In genomic region chr6:89361418-89362280, GRCm38 (mm10) we compare ENCODE assay signal across 8 mouse cellular contexts. TPM values are rescaled to one million over a fixed set of nuclear protein-coding genes. Genes with fewer than 3 reads are reported as not detected.
A peak's percentile ranks its signal among the peaks of the same experiment; 100 is the strongest.
DNase-seq lines count a peak whose midpoint lies in the region; ATAC-seq lines count a peak whose summit lies in the region.

No protein-coding gene starts in this region.

- peak overlapping the region; percentile 97 for H3K27ac ChIP-seq in forebrain, embryonic 10.5 days
- peak overlapping the region; percentile 85 for H3K27ac ChIP-seq in hindbrain, embryonic 14.5 days
- no peak overlapping the region for H3K27ac ChIP-seq in liver, embryonic 11.5 days (ENCODE audit: low read depth, low read length)
- 0 out of 2 replicates have a peak overlapping the region, but pooled peaks have one; percentile 63 for H3K27ac ChIP-seq in neural tube, embryonic 11.5 days (ENCODE audit: low read depth, low read length)

- H3K4me1 ChIP-seq in forebrain, embryonic 10.5 days: peaks cover 51% of the 10 kb centered on the region
- peaks cover 35% of the 10 kb centered on the region for H3K4me1 ChIP-seq in hindbrain, embryonic 14.5 days (replicated peaks; ENCODE audit: control insufficient read depth, insufficient read depth, low read length)
- H3K4me1 ChIP-seq in liver, embryonic 11.5 days (replicated peaks; ENCODE audit: control insufficient read depth, insufficient read depth, low read length): peaks cover 31% of the 10 kb centered on the region
- H3K4me1 ChIP-seq in neural tube, embryonic 11.5 days (ENCODE audit: control insufficient read depth, insufficient read depth, low read length): peaks cover 24% of the 10 kb centered on the region

- ATAC-seq in hindbrain, embryonic 14.5 days (ENCODE audit: low FRiP score): peak; percentile 26
- ATAC-seq in liver, embryonic 11.5 days (replicated peaks; ENCODE audit: low FRiP score): peak; percentile 19; the same call in 1 of the 2 replicates
- ATAC-seq in neural tube, embryonic 11.5 days (ENCODE audit: insufficient read depth, low FRiP score, low TSS enrichment): peak; percentile 35
- no peak for ATAC-seq in monocyte, adult 5-6 weeks (replicated peaks; ENCODE audit: insufficient number of reproducible peaks, low FRiP score, low TSS enrichment, poor library complexity, severe bottlenecking)

- H3K27me3 ChIP-seq in forebrain, embryonic 10.5 days (ENCODE audit: poor library complexity, severe bottlenecking): peaks cover 23% of the 10 kb centered on the region
- H3K27me3 ChIP-seq in hindbrain, embryonic 14.5 days (ENCODE audit: control insufficient read depth, insufficient read depth, low read length): no peaks in the 10 kb centered on the region
- peaks cover 9% of the 10 kb centered on the region; the same call in 1 of the 2 replicates for H3K27me3 ChIP-seq in liver, embryonic 11.5 days (replicated peaks; ENCODE audit: control insufficient read depth, insufficient read depth, low read length)
- no peaks in the 10 kb centered on the region for H3K27me3 ChIP-seq in neural tube, embryonic 11.5 days (ENCODE audit: control insufficient read depth, insufficient read depth, low read length)

- DNase-seq in left cerebral cortex, postnatal 36 days (ENCODE audit: low spot score in 2 of 2): peak; percentile 41 to 45
- DNase-seq in left cerebral cortex, postnatal 14 days (ENCODE audit: low spot score in 2 of 2): no peak
- peak; percentile 64 for DNase-seq in adrenal gland, postnatal 25 days
- DNase-seq in forebrain, embryonic 10.5 days (ENCODE audit: extremely low spot score, low spot score): peak; percentile 49
- no peak for DNase-seq in hindbrain, embryonic 14.5 days (ENCODE audit: low spot score)
- DNase-seq in liver, embryonic 11.5 days (ENCODE audit: low spot score): peak; percentile 57
- peak; percentile 61 for DNase-seq in neural tube, embryonic 11.5 days (ENCODE audit: low spot score)

- no peaks in the 10 kb centered on the region for H3K9me3 ChIP-seq in forebrain, embryonic 10.5 days
- H3K9me3 ChIP-seq in hindbrain, embryonic 14.5 days (ENCODE audit: control insufficient read depth, low read length): no peaks in the 10 kb centered on the region
- H3K9me3 ChIP-seq in liver, embryonic 11.5 days (ENCODE audit: control insufficient read depth, low read length): no peaks in the 10 kb centered on the region
- H3K9me3 ChIP-seq in neural tube, embryonic 11.5 days (ENCODE audit: control insufficient read depth, low read length): no peaks in the 10 kb centered on the region

- H3K36me3 ChIP-seq in forebrain, embryonic 10.5 days (replicated peaks): peaks cover 11% of the 10 kb centered on the region
- peaks cover 4% of the 10 kb centered on the region; the same call in 1 of the 2 replicates for H3K36me3 ChIP-seq in hindbrain, embryonic 14.5 days (replicated peaks; ENCODE audit: control insufficient read depth, insufficient read depth)
- peaks cover 2% of the 10 kb centered on the region; the same call in 1 of the 2 replicates for H3K36me3 ChIP-seq in liver, embryonic 11.5 days (ENCODE audit: control insufficient read depth, insufficient read depth, low read length)
- H3K36me3 ChIP-seq in neural tube, embryonic 11.5 days (ENCODE audit: control insufficient read depth, insufficient read depth, low read length): peaks cover under 1% of the 10 kb centered on the region; the same call in 1 of the 2 replicates

- intact Hi-C loops in left cerebral cortex, postnatal 36 days (cut with DNase I): loop anchor here (1.0 to 10.0 kb wide), 5 partner anchors 192 to 434 kb away; no protein-coding TSS in a partner anchor
- intact Hi-C loops in left cerebral cortex, postnatal 14 days (cut with DNase I): loop anchor here (1.0 to 5.0 kb wide), 5 partner anchors 96 to 424 kb away; no protein-coding TSS in a partner anchor

- peak overlapping the region; percentile 99 for H3K4me3 ChIP-seq in forebrain, embryonic 10.5 days
- peak overlapping the region; percentile 100 for H3K4me3 ChIP-seq in hindbrain, embryonic 14.5 days (replicated peaks; ENCODE audit: low read length)
- peak overlapping the region; percentile 63 for H3K4me3 ChIP-seq in liver, embryonic 11.5 days (ENCODE audit: low read depth, low read length)
- H3K4me3 ChIP-seq in neural tube, embryonic 11.5 days (ENCODE audit: low read depth, low read length): peak overlapping the region; percentile 98

- peak overlapping the region; percentile 98 for H3K9ac ChIP-seq in hindbrain, embryonic 14.5 days
- peak overlapping the region; percentile 84 for H3K9ac ChIP-seq in liver, embryonic 11.5 days (ENCODE audit: low read depth, low read length)
- H3K9ac ChIP-seq in neural tube, embryonic 11.5 days (ENCODE audit: low read length): peak overlapping the region; percentile 96

- WGBS in forebrain, embryonic 10.5 days: under 1% methylated on average over 79 of the region's 80 CpGs
- WGBS in hindbrain, embryonic 14.5 days: under 1% methylated on average over 60 of the region's 80 CpGs
- WGBS in liver, embryonic 11.5 days: under 1% methylated on average over 72 of the region's 80 CpGs
- WGBS in neural tube, embryonic 11.5 days: under 1% methylated on average over 67 of the region's 80 CpGs

- H3K4me2 ChIP-seq in hindbrain, embryonic 14.5 days (replicated peaks): peak overlapping the region; percentile 97
- peak overlapping the region; percentile 87 for H3K4me2 ChIP-seq in liver, embryonic 11.5 days
- H3K4me2 ChIP-seq in neural tube, embryonic 11.5 days (ENCODE audit: low read depth): peak overlapping the region; percentile 74

RNA-seq across cellular contexts. Expression of gene Plxna1, which starts 0.8 kb away (rescaled TPM):
- 10 to 100 TPM; 56.2 to 70.4 TPM for total RNA-seq in left cerebral cortex, postnatal 36 days (2021)
- total RNA-seq in left cerebral cortex, postnatal 14 days (2021): 100 to 1,000 TPM in 1 of 2 experiments, 10 to 100 TPM in 1; 94.4 to 107 TPM
- total RNA-seq in adrenal gland, postnatal 25 days (2021): 137 and 164 TPM in 2 replicates
- polyA plus RNA-seq in forebrain, embryonic 10.5 days (2016; fragmentation: Nextera tagmentation; extraction: Ambion mirVana): 22.4 and 26.6 TPM in 2 replicates
- polyA plus RNA-seq in hindbrain, embryonic 14.5 days (2014; fragmentation: Nextera tagmentation; extraction: Ambion mirVana): 47.3 and 53.3 TPM in 2 replicates
- 7.5 and 7.7 TPM in 2 replicates for polyA plus RNA-seq in liver, embryonic 11.5 days (2014; fragmentation: Nextera tagmentation; extraction: Ambion mirVana)
- 32.8 and 38.3 TPM in 2 replicates for polyA plus RNA-seq in neural tube, embryonic 11.5 days (2014; fragmentation: Nextera tagmentation; extraction: Ambion mirVana)
- 0.21 to 2.8 TPM (median 0.76 TPM) in 3 replicates for total RNA-seq in monocyte, adult 5-6 weeks (2017)

Comparison
In these comparisons a context has a peak if more than half of its experiments do, and no peak if none do; other contexts are left out.
1. DNase-seq: peak in left cerebral cortex, postnatal 36 days (2 of 2), adrenal gland, postnatal 25 days (single experiment), forebrain, embryonic 10.5 days (single experiment), liver, embryonic 11.5 days (single experiment) and neural tube, embryonic 11.5 days (single experiment); none in left cerebral cortex, postnatal 14 days (0 of 2) and hindbrain, embryonic 14.5 days (single experiment).
2. RNA of gene Plxna1, which starts 0.8 kb away (total RNA-seq): 137 to 164 TPM in adrenal gland, postnatal 25 days, 94.4 to 107 TPM in left cerebral cortex, postnatal 14 days and 56.2 to 70.4 TPM in left cerebral cortex, postnatal 36 days; 0.21 to 2.8 TPM in monocyte, adult 5-6 weeks; every median in the first group is over 10 times any median in the second.
3. Peak in every context shown above with its lines, with median percentiles within 50 percentile points of each other: H3K4me3 ChIP-seq, H3K4me2 ChIP-seq and H3K9ac ChIP-seq.